Mouse (Mus musculus) gonadal fat pad, adult 2 months (tissue): ENCODE results near the gene Smok3a. TPM values are rescaled to one million over a fixed set of nuclear protein-coding genes. Genes with fewer than 3 reads are reported as not detected.
"Not testable (repeated sequence)": the region's sequence is repeated elsewhere in the genome, so short reads cannot be mapped to it uniquely, and the experiment has no call there.

ENCODE experiments used
- DNase-seq: peaks from one replicate; pipeline ENCODE4 v3.0.0-alpha.2; 2012; ENCODE audit warnings: low read depth
- polyA plus RNA-seq: library from polyadenylated mRNA; depleted of rRNA; stranded (reverse); fragments of >200 nt; gene quantifications from 2 replicates; pipeline ENCODE4 v1.2.3, GENCODE M21; 2012; rRNA removed

Smok3a gene
- not detected in 2 replicates for polyA plus RNA-seq

DNA sequence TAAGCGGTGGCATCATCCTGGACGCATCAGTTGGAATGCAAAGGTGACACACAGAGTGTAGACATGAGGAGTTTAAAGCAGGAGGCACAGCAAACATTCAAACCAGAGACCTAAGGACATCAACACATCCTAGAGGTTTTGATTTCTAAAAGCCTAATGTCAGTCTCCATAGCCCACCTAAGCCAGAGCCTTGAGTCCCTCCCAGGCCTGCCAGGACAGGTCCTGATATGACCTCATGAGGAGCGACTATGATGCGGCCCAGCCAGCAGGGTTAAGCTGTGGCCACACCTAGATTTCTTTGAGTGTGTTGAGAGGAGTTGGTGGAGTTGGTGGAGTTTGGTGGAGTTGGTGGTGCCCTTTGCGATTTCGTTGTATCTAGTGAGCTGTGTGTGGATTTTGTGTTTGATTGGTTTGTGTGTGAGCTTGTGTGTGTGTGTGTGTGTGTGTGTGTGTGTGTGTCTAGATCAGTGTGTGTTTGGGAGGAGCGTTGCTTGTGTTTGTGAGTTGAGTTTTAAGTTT, at the start of gene Smok3a, which contains the start of gene Smok3b:
Gene Smok3a, plus strand, starts transcription at position 301 of the 519 bp plus-strand sequence.
Gene Smok3b, plus strand, starts transcription at position 469 of the 519 bp plus-strand sequence.
- not testable (repeated sequence) for DNase-seq

- no peak for DNase-seq
Observed at GRCm38 (mm10) chr5:137973161-137973560, 47.9 kb upstream of the Smok3a start.

GRCm38 (mm10) chr5:137973738-137974137, 47.3 kb upstream of the Smok3a start:
- DNase-seq: no peak

GRCm38 (mm10) chr5:137974724-137975123, 46.3 kb upstream of the Smok3a start:
- no peak for DNase-seq

DNA sequence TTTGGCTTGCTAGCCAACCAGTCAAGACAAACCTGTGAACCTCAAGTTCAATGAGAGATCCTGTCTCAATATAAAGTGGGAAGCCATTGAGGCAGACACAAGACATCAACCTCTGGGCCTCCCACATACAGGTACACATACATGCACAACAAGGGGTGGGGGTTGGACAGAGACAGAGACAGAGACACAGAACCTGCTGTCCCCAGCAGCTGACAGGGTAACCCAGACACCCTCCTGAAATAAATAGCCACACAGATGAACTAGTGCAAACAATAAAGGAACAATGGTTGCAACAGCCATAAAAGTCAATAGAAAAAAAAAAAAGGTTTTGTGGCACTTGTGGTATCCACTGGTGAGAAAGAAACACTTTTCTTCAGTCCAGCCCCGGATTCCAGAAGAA, 45.6 kb upstream of the Smok3a start:
- no peak for DNase-seq

GRCm38 (mm10) chr5:137977291-137977690, 43.8 kb upstream of the Smok3a start:
- no peak for DNase-seq

- DNase-seq: no peak
Observed at GRCm38 (mm10) chr5:137979081-137979480, 42.0 kb upstream of the Smok3a start.

DNA sequence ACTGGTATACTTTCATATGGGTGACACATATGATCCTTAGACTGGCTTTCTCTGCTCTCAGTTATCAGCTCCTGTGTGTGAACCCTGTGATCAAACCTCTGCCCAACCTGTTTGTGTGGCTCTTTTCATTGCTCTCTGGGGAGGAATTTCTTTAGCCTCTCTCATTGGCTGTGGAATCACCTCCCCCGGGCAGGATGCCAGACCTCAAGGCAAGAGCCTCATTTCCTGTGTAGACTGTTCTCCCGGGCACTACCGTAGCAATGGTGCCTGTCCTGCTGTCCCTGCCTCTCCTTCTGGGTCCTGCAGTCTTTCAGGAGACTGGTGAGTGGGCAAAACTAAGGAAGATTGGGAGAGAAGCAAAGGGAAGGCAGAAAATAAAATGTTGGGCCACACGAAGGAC, 39.8 kb upstream of the Smok3a start, which contains the start of gene Azgp1:
Gene Azgp1, plus strand, starts transcription at position 221 of the 400 bp plus-strand sequence.
- DNase-seq: no peak

DNA sequence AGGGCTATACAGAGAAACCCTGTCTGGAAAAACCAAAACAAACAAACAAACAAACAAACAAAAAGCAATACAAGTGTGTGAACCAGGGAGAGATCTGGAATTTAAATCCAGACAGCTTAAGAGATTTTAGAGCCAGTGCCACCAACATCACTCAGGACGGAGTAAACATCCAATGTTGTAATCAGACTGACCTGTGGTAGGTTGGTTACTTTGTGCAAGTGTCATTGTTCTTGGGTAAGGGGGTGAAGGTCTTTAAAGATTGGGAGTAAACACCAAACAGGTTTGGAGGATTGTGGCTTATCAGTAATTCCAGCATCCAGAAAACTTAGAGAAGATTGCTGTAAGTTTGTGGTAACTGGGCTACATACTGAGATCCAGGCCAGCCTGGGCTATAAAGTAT, 34.7 kb upstream of the Smok3a start:
- DNase-seq: no peak

DNA sequence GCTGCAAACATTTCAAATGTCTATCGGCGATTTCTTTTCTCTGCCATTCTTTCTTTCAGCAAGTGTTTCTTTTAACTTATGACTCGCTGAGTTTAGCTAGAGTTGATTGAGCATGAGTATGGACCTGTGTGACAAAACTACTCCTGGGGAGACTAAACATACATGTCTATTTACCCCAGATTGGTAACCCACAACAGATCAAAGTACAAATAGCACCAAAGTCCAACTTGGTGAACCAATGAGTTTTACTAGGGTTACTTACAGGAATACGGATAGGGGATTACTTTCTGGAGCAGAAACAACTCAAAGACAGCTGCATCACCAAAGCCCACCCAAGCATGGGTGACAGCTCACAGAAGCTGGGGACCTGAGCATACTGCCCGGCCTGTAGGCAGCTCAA, 11.6 kb upstream of the Smok3a start:
- DNase-seq: no peak

DNA sequence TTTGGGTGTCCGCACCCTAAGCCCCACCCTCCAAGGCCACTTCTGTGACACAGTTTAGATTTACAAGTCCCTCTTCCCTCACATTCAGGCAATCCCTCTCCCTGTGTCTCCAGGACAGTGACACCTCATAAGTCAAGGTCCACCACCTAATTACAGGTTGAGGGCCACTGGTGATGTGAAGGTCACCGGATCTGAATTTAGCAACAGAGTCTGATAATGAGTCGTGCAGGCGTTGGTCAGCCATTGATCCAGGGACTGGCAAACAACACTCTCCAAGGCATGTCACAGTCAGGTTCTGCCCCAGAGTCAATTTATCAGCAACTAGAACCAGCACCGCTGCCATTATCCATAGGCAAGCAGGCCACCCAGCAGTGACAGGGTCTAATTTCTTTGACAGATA, 8.7 kb upstream of the Smok3a start:
- no peak for DNase-seq

DNA sequence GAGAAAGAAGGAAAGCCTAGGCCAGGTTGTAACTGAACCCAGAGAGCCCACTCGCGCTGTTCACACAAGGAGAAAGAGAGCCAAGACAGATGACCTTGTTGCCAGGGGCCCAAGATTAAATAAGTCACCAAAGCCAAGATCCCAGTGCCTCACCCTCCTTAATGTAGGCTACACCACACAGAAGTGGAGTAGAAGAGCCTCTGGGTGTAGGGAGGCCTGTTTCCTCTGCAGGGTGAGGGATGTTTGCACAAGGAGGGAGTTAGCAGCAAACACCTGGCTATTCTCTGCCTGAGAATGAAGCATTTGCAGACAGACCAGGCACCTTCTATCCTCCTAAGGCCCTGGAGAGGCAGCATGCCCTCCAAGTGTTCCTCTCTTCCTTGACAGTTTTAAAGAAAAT, 4.5 kb upstream of the Smok3a start:
- DNase-seq: no peak

GRCm38 (mm10) chr5:138016997-138017396, 4.1 kb upstream of the Smok3a start:
- DNase-seq: no peak

GRCm38 (mm10) chr5:138019577-138019976, 1.5 kb upstream of the Smok3a start:
- not testable (repeated sequence) for DNase-seq

GRCm38 (mm10) chr5:138052894-138053293, 31.8 kb downstream of the Smok3a start, which contains the start of gene Smok3c:
Gene Smok3c, plus strand, starts transcription at chr5:138053194.
- not testable (repeated sequence) for DNase-seq

GRCm38 (mm10) chr5:138073803-138074202, 52.7 kb downstream of the Smok3a start:
- DNase-seq: no peak

GRCm38 (mm10) chr5:138075684-138076083, 54.6 kb downstream of the Smok3a start:
- DNase-seq: no peak

DNA sequence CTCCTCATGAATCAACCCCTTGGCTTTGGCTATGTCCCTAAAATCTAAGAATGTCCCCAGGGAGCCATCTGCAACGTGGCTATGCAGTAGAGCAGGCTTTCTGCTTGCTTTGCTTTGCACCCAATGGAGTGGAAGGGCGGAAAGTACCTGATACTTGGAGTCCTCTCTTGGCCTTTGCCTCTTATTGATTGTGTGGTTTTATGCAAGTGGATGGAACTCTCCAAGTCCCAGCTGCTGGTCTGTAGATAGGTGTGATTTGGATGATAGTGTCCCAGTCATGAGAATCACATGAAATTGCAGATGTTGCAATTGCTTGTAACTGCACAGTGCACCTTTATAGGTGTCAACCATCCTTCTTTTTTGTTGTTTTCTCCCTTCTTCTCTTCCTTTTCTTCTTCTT, 55.1 kb downstream of the Smok3a start:
- DNase-seq: no peak

GRCm38 (mm10) chr5:138080456-138080855, 59.4 kb downstream of the Smok3a start:
- no peak for DNase-seq

GRCm38 (mm10) chr5:138081446-138081845, 60.4 kb downstream of the Smok3a start:
- DNase-seq: no peak

DNA sequence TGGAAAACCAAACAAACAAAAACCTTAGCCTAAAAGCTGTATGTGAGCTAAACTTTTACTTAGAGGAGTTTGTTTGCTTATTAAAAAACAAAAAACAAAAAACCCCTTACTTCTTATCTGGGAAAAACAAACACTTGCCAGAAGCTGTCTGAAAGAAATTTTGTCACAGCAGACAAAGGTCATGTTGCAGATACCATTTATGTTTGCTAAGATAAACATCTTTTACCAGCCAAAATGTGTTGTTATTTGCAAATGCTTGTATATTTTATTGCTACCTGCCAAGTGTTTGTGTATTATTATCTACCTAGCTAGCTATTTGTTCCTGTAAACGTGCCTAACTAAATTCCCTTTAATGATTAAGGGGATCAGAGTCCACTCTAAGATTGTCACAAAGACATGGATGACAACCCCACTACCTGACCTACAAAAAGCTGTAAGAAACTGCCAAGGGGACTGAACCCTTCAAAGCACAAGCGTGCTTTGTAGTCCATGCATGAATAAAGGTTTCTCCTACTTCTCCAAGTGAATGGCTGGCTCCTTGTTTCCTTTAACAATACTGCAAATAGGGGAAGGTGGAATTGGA, 62.3 kb downstream of the Smok3a start:
- no peak for DNase-seq

- DNase-seq: no peak
Observed at GRCm38 (mm10) chr5:138083936-138084335, 62.9 kb downstream of the Smok3a start.
